Mouse (Mus musculus) MEL (cell line): ENCODE measurements around the gene Prkcb. TPM values are rescaled to one million over a fixed set of nuclear protein-coding genes. Genes with fewer than 3 reads are reported as not detected.

ENCODE experiments used
- DNase-seq: peaks from one replicate; pipeline ENCODE4 v3.0.0; 2011; ENCODE audit warnings: low read depth, low spot score
- H3K27ac ChIP-seq: 2 replicates; pipeline ENCODE4 v1.5.1; 2012; ENCODE audit warnings: low read depth, mild to moderate bottlenecking, control low read depth, low read length, moderate library complexity; ENCODE audit not compliant: control insufficient read depth
- H3K27me3 ChIP-seq, 2 experiments: fragments of 150-350 bp in 1 of 2; sonication (generic) in 1 of 2; 2 replicates each; pipeline ENCODE4 v1.6.1; 2012; ENCODE audit warnings: low read length in 2 of 2, mild to moderate bottlenecking in 2 of 2, improper control_type of control experiment in 1 of 2, moderate library complexity in 1 of 2; ENCODE audit not compliant: insufficient read depth in 2 of 2, control insufficient read depth in 1 of 2
- H3K36me3 ChIP-seq, 2 experiments: 2 replicates each; pipeline ENCODE4 v1.6.1; 2012 to 2014; ENCODE audit warnings: low read length in 2 of 2, improper control_type of control experiment in 1 of 2, inconsistent platforms in 1 of 2, mild to moderate bottlenecking in 1 of 2; ENCODE audit not compliant: insufficient read depth in 2 of 2, control insufficient read depth in 1 of 2
- H3K4me1 ChIP-seq, 2 experiments: fragments of 150-350 bp in 1 of 2; sonication (generic) in 1 of 2; 2 replicates each; pipeline ENCODE4 v1.6.1; 2012; ENCODE audit warnings: low read length in 2 of 2, improper control_type of control experiment in 1 of 2, mild to moderate bottlenecking in 1 of 2; ENCODE audit not compliant: insufficient read depth in 2 of 2, control insufficient read depth in 1 of 2
- H3K4me3 ChIP-seq, 2 experiments: fragments of 150-350 bp in 1 of 2; sonication (generic) in 1 of 2; 2 replicates each; pipeline ENCODE4 v1.5.1; 2012; ENCODE audit warnings: low read depth in 2 of 2, low read length in 2 of 2, mild to moderate bottlenecking in 2 of 2, moderate library complexity in 2 of 2, control low read depth in 1 of 2, improper control_type of control experiment in 1 of 2; ENCODE audit not compliant: control insufficient read depth in 1 of 2, insufficient read depth in 1 of 2
- H3K79me2 ChIP-seq: 2 replicates; pipeline ENCODE4 v1.6.1; 2012; ENCODE audit warnings: mild to moderate bottlenecking, low read length, moderate library complexity; ENCODE audit not compliant: control insufficient read depth, poor library complexity, insufficient read depth
- H3K9ac ChIP-seq: 2 replicates; pipeline ENCODE4 v1.6.1; 2012; ENCODE audit warnings: low read depth, mild to moderate bottlenecking, control low read depth, low read length, moderate library complexity; ENCODE audit not compliant: control insufficient read depth, poor library complexity, severe bottlenecking
- H3K9me3 ChIP-seq: fragments of 150-350 bp; sonication (generic); replicated peaks from 2 replicates; pipeline ENCODE4 v1.6.1; 2012; ENCODE audit warnings: mild to moderate bottlenecking, low read length, improper control_type of control experiment, moderate library complexity; ENCODE audit not compliant: insufficient read depth
- CHD2 ChIP-seq: IDR thresholded peaks from 2 replicates; pipeline ENCODE4 v1.6.1; 2011; ENCODE audit warnings: low read length, improper control_type of control experiment
- E2F4 ChIP-seq: IDR thresholded peaks from 2 replicates; pipeline ENCODE4 v1.6.1; 2011; ENCODE audit warnings: low read depth, low read length, improper control_type of control experiment, borderline replicate concordance
- ELF1 ChIP-seq: IDR thresholded peaks from 2 replicates; pipeline ENCODE4 v1.6.1; 2014; ENCODE audit warnings: low read depth, mild to moderate bottlenecking, inconsistent platforms, low read length, improper control_type of control experiment, moderate library complexity
- EP300 ChIP-seq, 2 experiments: IDR thresholded peaks; 2 replicates each; pipeline ENCODE4 v1.6.1; 2011; ENCODE audit warnings: improper control_type of control experiment in 2 of 2, low read length in 2 of 2, low read depth in 1 of 2, mild to moderate bottlenecking in 1 of 2
- ETS1 ChIP-seq: IDR thresholded peaks from 2 replicates; pipeline ENCODE4 v1.6.1; 2012; ENCODE audit warnings: low read depth, mild to moderate bottlenecking, inconsistent platforms, low read length, improper control_type of control experiment, moderate library complexity
- GATA1 ChIP-seq: IDR thresholded peaks from 2 replicates; pipeline ENCODE4 v1.6.1; 2011; ENCODE audit warnings: low read depth, low read length, improper control_type of control experiment
- KAT2A ChIP-seq: conservative IDR thresholded peaks from 2 replicates; pipeline ENCODE4 v1.6.1; 2012; ENCODE audit warnings: low read depth, low read length, improper control_type of control experiment, inconsistent platforms
- MAFK ChIP-seq: IDR thresholded peaks from 2 replicates; pipeline ENCODE4 v1.6.1; 2011; ENCODE audit warnings: low read depth, mild to moderate bottlenecking, low read length, improper control_type of control experiment, borderline replicate concordance
- MAZ ChIP-seq: IDR thresholded peaks from 2 replicates; pipeline ENCODE4 v1.6.1; 2012; ENCODE audit warnings: low read depth, mild to moderate bottlenecking, inconsistent platforms, low read length, improper control_type of control experiment
- MEF2A ChIP-seq: IDR thresholded peaks from 2 replicates; pipeline ENCODE4 v1.6.1; 2014; ENCODE audit warnings: low read depth, mild to moderate bottlenecking, inconsistent platforms, low read length, improper control_type of control experiment; ENCODE audit not compliant: poor library complexity, insufficient replicate concordance, severe bottlenecking; ENCODE audit errors: extremely low read depth
- MYB ChIP-seq: IDR thresholded peaks from 2 replicates; pipeline ENCODE4 v1.6.1; 2011; ENCODE audit warnings: mild to moderate bottlenecking, low read depth, low read length, improper control_type of control experiment
- NRF1 ChIP-seq: IDR thresholded peaks from 2 replicates; pipeline ENCODE4 v1.6.1; 2014; ENCODE audit warnings: low read depth, mild to moderate bottlenecking, inconsistent platforms, low read length, improper control_type of control experiment, moderate library complexity; ENCODE audit not compliant: poor library complexity, insufficient read depth, severe bottlenecking
- POLR2A ChIP-seq, 2 experiments: IDR thresholded peaks; 2 replicates each; pipeline ENCODE4 v1.6.1; 2011 to 2012; ENCODE audit warnings: low read length in 2 of 2, mild to moderate bottlenecking in 2 of 2, control low read depth in 1 of 2, improper control_type of control experiment in 1 of 2, low read depth in 1 of 2, moderate library complexity in 1 of 2; ENCODE audit not compliant: control insufficient read depth in 1 of 2, insufficient read depth in 1 of 2, poor library complexity in 1 of 2
- POLR2AphosphoS2 ChIP-seq: IDR thresholded peaks from 2 replicates; pipeline ENCODE4 v1.6.1; 2011; ENCODE audit warnings: low read length, improper control_type of control experiment
- POLR2AphosphoS5 ChIP-seq: IDR thresholded peaks from 2 replicates; pipeline ENCODE4 v1.6.1; 2012; ENCODE audit warnings: low read depth, borderline replicate concordance, mild to moderate bottlenecking, inconsistent platforms, low read length, moderate library complexity, mixed read lengths
- RAD21 ChIP-seq: IDR thresholded peaks from 2 replicates; pipeline ENCODE4 v1.6.1; 2011; ENCODE audit warnings: mild to moderate bottlenecking, low read depth, low read length, improper control_type of control experiment
- RCOR1 ChIP-seq: IDR thresholded peaks from 2 replicates; pipeline ENCODE4 v1.6.1; 2012; ENCODE audit warnings: low read depth, mild to moderate bottlenecking, inconsistent platforms, low read length, improper control_type of control experiment
- TAL1 ChIP-seq: IDR thresholded peaks from 2 replicates; pipeline ENCODE4 v1.6.1; 2012; ENCODE audit warnings: mild to moderate bottlenecking, inconsistent platforms, low read length, moderate library complexity, mixed read lengths
- TBP ChIP-seq: IDR thresholded peaks from 2 replicates; pipeline ENCODE4 v1.8.0; 2011; ENCODE audit warnings: low read depth, low read length, improper control_type of control experiment
- UBTF ChIP-seq: IDR thresholded peaks from 2 replicates; pipeline ENCODE4 v1.6.1; 2012; ENCODE audit warnings: low read depth, mild to moderate bottlenecking, inconsistent platforms, low read length, improper control_type of control experiment, moderate library complexity, borderline replicate concordance; ENCODE audit not compliant: insufficient read depth
- USF1 ChIP-seq: IDR thresholded peaks from 2 replicates; pipeline ENCODE4 v1.6.1; 2014; ENCODE audit warnings: low read depth, mild to moderate bottlenecking, inconsistent platforms, low read length, improper control_type of control experiment, moderate library complexity
- USF2 ChIP-seq, 2 experiments: IDR thresholded peaks; 2 replicates each; pipeline ENCODE4 v1.6.1; 2011 to 2012; ENCODE audit warnings: improper control_type of control experiment in 2 of 2, low read length in 2 of 2, borderline replicate concordance in 1 of 2, inconsistent platforms in 1 of 2, low read depth in 1 of 2, mild to moderate bottlenecking in 1 of 2; ENCODE audit not compliant: insufficient read depth in 1 of 2
- ZC3H11A ChIP-seq: IDR thresholded peaks from 2 replicates; pipeline ENCODE4 v1.6.1; 2012; ENCODE audit warnings: low read depth, mild to moderate bottlenecking, inconsistent platforms, low read length, improper control_type of control experiment
- ZKSCAN1 ChIP-seq: IDR thresholded peaks from 2 replicates; pipeline ENCODE4 v1.6.1; 2012; ENCODE audit warnings: low read depth, mild to moderate bottlenecking, inconsistent platforms, low read length, improper control_type of control experiment, moderate library complexity
- polyA plus RNA-seq, 2 experiments: library from polyadenylated mRNA; stranded (reverse) in 1 of 2; unstranded in 1 of 2; fragments of >175 nt in 1 of 2; fragments of >200 nt in 1 of 2; gene quantifications; 2 replicates each; pipeline versions ENCODE4 v1.2.1 to v1.2.4; 2012; ENCODE audit warnings: low replicate concordance in 2 of 2, low read depth in 1 of 2; ENCODE audit not compliant: insufficient read length in 2 of 2, insufficient read depth in 1 of 2, missing spikeins in 1 of 2
- total RNA-seq: library from RNA; depleted of rRNA; stranded (reverse); fragments of 300-350 nt; gene quantifications from 2 replicates; pipeline ENCODE4 v1.2.3, GENCODE M21; 2012

Prkcb gene
- total and polyA plus RNA-seq, 3 experiments = not detected

DNA sequence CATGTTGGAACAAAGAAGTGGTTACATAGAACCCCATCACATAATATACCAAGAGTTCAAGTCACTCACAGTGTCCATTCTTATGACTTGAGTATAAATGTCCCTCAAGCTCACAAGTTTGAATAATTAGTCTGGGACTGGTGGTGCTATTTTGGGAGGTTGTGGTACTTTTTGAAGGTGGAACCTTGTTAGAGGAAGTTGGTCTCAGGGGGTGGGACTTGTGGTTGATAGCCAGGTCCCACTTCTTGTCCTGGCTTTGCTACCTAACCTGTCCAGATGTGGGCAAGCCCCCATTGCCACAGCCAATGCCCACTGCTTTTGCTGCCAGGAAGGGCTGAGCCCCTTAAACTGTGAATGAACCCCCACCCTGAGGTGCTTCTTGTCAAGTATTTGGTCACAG lies 28.9 kb downstream of the Prkcb start:
- no peak for DNase-seq
- H3K9ac ChIP-seq = no peak overlapping the region
- no peaks in the 10 kb centered on the region for H3K27me3 ChIP-seq
- TF ChIP-seq ZKSCAN1 (no peak), ZC3H11A (no peak), GATA1 (no peak), USF1 (no peak), MAZ (no peak), UBTF (no peak), NRF1 (no peak), MYB (no peak), TBP (no peak), E2F4 (no peak), USF2 (IDR thresholded peaks at IDR 0.05; ENCODE audit: borderline replicate concordance in 1 of 2, insufficient read depth in 1 of 2, low read depth in 1 of 2, low read length in 2 of 2) (no peak), TAL1 (no peak), RAD21 (no peak), ETS1 (no peak), POLR2AphosphoS5 (no peak), MAFK (no peak)
- H3K9me3 ChIP-seq = no peaks in the 10 kb centered on the region
- no peaks in the 10 kb centered on the region for H3K4me1 ChIP-seq
- no peaks in the 10 kb centered on the region for H3K79me2 ChIP-seq
- no peak overlapping the region for H3K27ac ChIP-seq
- H3K4me3 ChIP-seq = no peak overlapping the region
- H3K36me3 ChIP-seq = no peaks in the 10 kb centered on the region

DNA sequence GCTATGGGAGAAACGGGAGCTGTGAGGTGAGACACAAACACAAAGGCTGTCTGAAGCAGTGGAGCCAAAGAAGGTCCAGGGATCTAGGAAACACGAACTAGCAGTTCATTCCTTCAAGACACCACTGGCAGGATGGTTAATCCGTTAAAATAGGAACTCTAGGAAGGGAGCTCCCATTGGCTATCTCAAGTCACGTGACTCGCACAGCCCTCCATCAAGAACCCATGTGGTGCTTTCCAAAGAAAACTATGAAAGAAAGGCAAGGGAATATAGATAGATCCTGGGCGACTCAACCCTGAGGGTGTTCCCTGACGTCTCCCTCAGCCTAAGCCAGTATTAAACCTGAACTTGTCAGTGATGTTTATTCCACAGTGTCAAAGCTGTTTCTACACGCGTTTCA lies 31.0 kb downstream of the Prkcb start:
- Histone ChIP-seq H3K9ac (no peak overlapping the region), H3K27ac (no peak overlapping the region), H3K4me3 (no peak overlapping the region), H3K9me3 (no peaks in the 10 kb centered on the region), H3K36me3 (no peaks in the 10 kb centered on the region), H3K27me3 (no peaks in the 10 kb centered on the region), H3K4me1 (no peaks in the 10 kb centered on the region), H3K79me2 (no peaks in the 10 kb centered on the region)
- no peak for TF ChIP-seq CHD2
- no peak for TF ChIP-seq USF1
- TF ChIP-seq E2F4 = no peak
- no peak for TF ChIP-seq KAT2A
- TF ChIP-seq RCOR1 = no peak
- no peak for TF ChIP-seq MEF2A
- TF ChIP-seq EP300 (IDR thresholded peaks at IDR 0.05; ENCODE audit: low read depth in 1 of 2, low read length in 2 of 2) = no peak
- TF ChIP-seq NRF1 = no peak
- TF ChIP-seq MAFK = no peak
- TF ChIP-seq ZC3H11A = no peak
- no peak for TF ChIP-seq ELF1
- no peak for TF ChIP-seq POLR2A (IDR thresholded peaks at IDR 0.05; ENCODE audit: control insufficient read depth in 1 of 2, insufficient read depth in 1 of 2, low read depth in 1 of 2, low read length in 2 of 2, poor library complexity in 1 of 2)
- TF ChIP-seq POLR2AphosphoS2 = no peak
- DNase-seq = no peak
